Mouse (Mus musculus) hindlimb bud, embryonic 11.5 days (tissue): ENCODE measurements around the gene Hist1h1e.
"Not testable (repeated sequence)": the region's sequence is repeated elsewhere in the genome, so short reads cannot be mapped to it uniquely, and the experiment has no call there.

ENCODE experiments used
- DNase-seq: peaks from one replicate; pipeline ENCODE4 v3.0.0-alpha.2; 2012; ENCODE audit warnings: low read depth, low spot score; ENCODE audit errors: extremely low spot score

The Hist1h1e gene

GRCm38 (mm10) chr13:23592614-23593013 is 29.7 kb downstream of the Hist1h1e start:
- DNase-seq, result no peak

GRCm38 (mm10) chr13:23591886-23592285 is 30.5 kb downstream of the Hist1h1e start:
- not testable (repeated sequence) for DNase-seq

- DNase-seq, result no peak
Measured at GRCm38 (mm10) chr13:23591206-23591605, 31.2 kb downstream of the Hist1h1e start.

- DNase-seq, result no peak
Measured at GRCm38 (mm10) chr13:23586940-23587225, 35.5 kb downstream of the Hist1h1e start.

GRCm38 (mm10) chr13:23586099-23586939 is 36.0 kb downstream of the Hist1h1e start:
- DNase-seq, result no peak

- peak; percentile 99 for DNase-seq
Measured at GRCm38 (mm10) chr13:23585442-23586098, 36.8 kb downstream of the Hist1h1e start.

GRCm38 (mm10) chr13:23585029-23585441 is 37.3 kb downstream of the Hist1h1e start:
- DNase-seq, result no peak

GRCm38 (mm10) chr13:23584331-23584730 is 38.0 kb downstream of the Hist1h1e start:
- no peak for DNase-seq

GRCm38 (mm10) chr13:23583387-23584068 is 38.8 kb downstream of the Hist1h1e start:
- DNase-seq, result no peak

GRCm38 (mm10) chr13:23582219-23583056 is 39.9 kb downstream of the Hist1h1e start:
- no peak for DNase-seq

- no peak for DNase-seq
Measured at GRCm38 (mm10) chr13:23581408-23582218, 40.7 kb downstream of the Hist1h1e start, which contains the start of gene Hist1h4d. Gene Hist1h4d, plus strand, starts transcription at chr13:23581598.

- DNase-seq, result no peak
Measured at GRCm38 (mm10) chr13:23577835-23578234, 44.5 kb downstream of the Hist1h1e start.

GRCm38 (mm10) chr13:23576906-23577639 is 45.3 kb downstream of the Hist1h1e start:
- DNase-seq, result no peak

- DNase-seq, result no peak
Measured at GRCm38 (mm10) chr13:23576351-23576881, 45.9 kb downstream of the Hist1h1e start.

- DNase-seq, result not testable (repeated sequence)
Measured at GRCm38 (mm10) chr13:23575864-23576313, 46.5 kb downstream of the Hist1h1e start.

GRCm38 (mm10) chr13:23575271-23575851 is 47.0 kb downstream of the Hist1h1e start, which contains the start of gene Hist1h3d:
Gene Hist1h3d, plus strand, starts transcription at chr13:23575763.
- no peak for DNase-seq

- DNase-seq, result not testable (repeated sequence)
Measured at GRCm38 (mm10) chr13:23574546-23575170, 47.7 kb downstream of the Hist1h1e start.
